Mouse (Mus musculus) testis, adult 2 months (tissue): Measurements from ENCODE around the gene Oscp1.

Source experiments
- CTCF ChIP-seq: fragments of 200-500 bp; IDR thresholded peaks from 2 replicates; pipeline ENCODE4 v1.5.1; 2012; ENCODE audit warnings: low read depth, mild to moderate bottlenecking, inconsistent platforms, low read length, moderate library complexity; ENCODE audit not compliant: control insufficient read depth, insufficient read depth, insufficient replicate concordance
- POLR2A ChIP-seq: fragments of 200-500 bp; IDR thresholded peaks from 2 replicates; pipeline ENCODE4 v1.6.1; 2012; ENCODE audit warnings: low read depth, mild to moderate bottlenecking, inconsistent platforms, low read length, moderate library complexity; ENCODE audit not compliant: control insufficient read depth

DNA sequence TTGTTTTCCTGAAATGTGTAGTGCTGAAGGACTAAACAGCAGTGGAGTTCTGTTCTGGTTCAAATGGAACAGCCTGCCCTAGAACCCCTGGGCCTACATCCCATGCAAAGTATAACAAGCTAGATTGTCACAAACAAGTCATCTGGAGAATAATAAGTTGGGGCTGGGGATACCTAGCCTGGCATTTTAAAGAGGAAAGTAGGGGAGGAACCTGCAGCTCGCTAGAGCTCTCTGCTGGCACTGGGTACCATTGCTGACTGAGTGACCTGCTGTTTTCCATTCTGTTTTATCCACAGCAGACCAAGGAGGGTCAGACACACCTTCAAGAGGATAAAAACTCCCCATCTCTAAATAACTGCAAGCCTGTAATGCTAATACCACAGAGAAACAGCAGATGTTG is 4.5 kb downstream of the Oscp1 start:
- TF ChIP-seq POLR2A (no peak), CTCF (no peak)
